Comparison of ENCODE assay signal across 24 mouse cellular contexts in the genomic region with DNA sequence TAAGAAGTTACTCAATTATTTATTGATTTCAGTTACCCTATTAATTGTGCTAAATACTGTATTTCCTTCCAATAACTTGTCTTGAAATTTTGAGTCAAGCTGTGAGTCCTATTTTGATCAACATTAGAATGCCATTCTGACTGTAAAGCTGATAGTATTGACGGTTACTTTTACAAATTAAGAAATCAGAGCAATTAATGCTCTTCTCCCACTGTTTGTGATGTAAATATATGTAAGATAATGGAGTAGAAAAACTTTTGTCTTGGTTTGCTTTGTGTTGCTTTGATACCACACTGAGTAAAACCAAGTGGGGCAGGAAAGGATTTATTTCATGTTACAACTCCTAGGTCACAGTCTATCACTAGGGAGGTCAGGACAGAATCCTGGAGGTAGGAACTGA.
A peak's percentile ranks its signal among the peaks of the same experiment; 100 is the strongest.
DNase-seq lines count a peak whose midpoint lies in the region; ATAC-seq lines count a peak whose summit lies in the region.
"Had no signal": no experiment of that assay in that cellular context is flagged by ENCODE, and none has a peak within 500 bp of the region (broad histone marks: within the 10 kb centered on the region; RNA-seq: fewer than 3 reads in every experiment).

No protein-coding gene starts in this region.

- WGBS in forebrain, embryonic 11.5 days: 79% methylated on average over 1 of the region's 1 CpGs

- H3K9ac ChIP-seq in forebrain, embryonic 11.5 days (ENCODE audit: low read length): no peak overlapping the region

- no peak overlapping the region for H3K4me2 ChIP-seq in forebrain, embryonic 11.5 days (ENCODE audit: low read depth, low read length, severe bottlenecking)

- H3K27ac ChIP-seq in forebrain, embryonic 11.5 days (ENCODE audit: low read depth, low read length): no peak overlapping the region

- no peaks in the 10 kb centered on the region for H3K4me1 ChIP-seq in forebrain, embryonic 11.5 days (replicated peaks; ENCODE audit: control insufficient read depth, insufficient read depth, low read length)

- H3K27me3 ChIP-seq in forebrain, embryonic 11.5 days (ENCODE audit: control insufficient read depth, insufficient read depth, low read length): no peaks in the 10 kb centered on the region
- H3K27me3 ChIP-seq: CH12.LX, Patski had no signal

- ATAC-seq in forebrain, embryonic 11.5 days (replicated peaks; ENCODE audit: low FRiP score): no peak
- ATAC-seq: activated CD4-positive, CD25-positive, alpha-beta regulatory T cell, adult 4 months; CD4-positive, CD25-positive, alpha-beta regulatory T cell, adult 4 months; Patski had no signal

- H3K4me3 ChIP-seq in forebrain, embryonic 11.5 days (ENCODE audit: low read depth, low read length): no peak overlapping the region

- DNase-seq in ES-CJ7 (ENCODE audit: low read depth, low spot score): peak; percentile 39
- DNase-seq in R1 (ENCODE audit: low read depth, low spot score): peak; percentile 56
- DNase-seq in ZHBTc4 (ENCODE audit: low read depth, low spot score): peak; percentile 26
- DNase-seq in embryo, embryonic 9.5 days (ENCODE audit: extremely low spot score): no peak
- no peak for DNase-seq in cerebellum, postnatal 36 days
- no peak for DNase-seq in forebrain, embryonic 11.5 days (ENCODE audit: low spot score)
- DNase-seq: adrenal gland, adult 2 months; adrenal gland, adult 8-10 months; adrenal gland, postnatal 10 days; adrenal gland, postnatal 14 days; adrenal gland, postnatal 25 days; adrenal gland, postnatal 36 days; B cell, adult 2 months; cerebellum, adult 11 months; cerebellum, adult 11-12 months; cerebellum, adult 18-20 months; cerebellum, adult 2 months; cerebellum, adult 8-10 months; cerebellum, adult 9-10 months had no signal

- H3K9me3 ChIP-seq in forebrain, embryonic 11.5 days (ENCODE audit: control insufficient read depth, low read length): no peaks in the 10 kb centered on the region
- H3K9me3 ChIP-seq: G1E had no signal

- no peaks in the 10 kb centered on the region for H3K36me3 ChIP-seq in forebrain, embryonic 11.5 days (ENCODE audit: control insufficient read depth, insufficient read depth, low read length)

Comparison
In these comparisons a context has a peak if more than half of its experiments do, and no peak if none do; other contexts are left out.
1. DNase-seq: peak in ES-CJ7 (single experiment), R1 (single experiment) and ZHBTc4 (single experiment); none in embryo, embryonic 9.5 days (single experiment), cerebellum, postnatal 36 days (0 of 2) and forebrain, embryonic 11.5 days (single experiment).